Mouse (Mus musculus) stomach, embryonic 16.5 days (tissue): ENCODE measurements around the gene Fads6. TPM values are rescaled to one million over a fixed set of nuclear protein-coding genes. Genes with fewer than 3 reads are reported as not detected.

Experiments used
- ATAC-seq: fragments of 200-750 bp; cut with Nextera tagmentation; 2 replicates; pipeline ENCODE4 v1.8.0; 2017; ENCODE audit warnings: moderate number of reproducible peaks, moderate TSS enrichment; ENCODE audit not compliant: insufficient read depth, low FRiP score
- H3K27ac ChIP-seq: fragments of 300-500 bp; sonication (generic); 2 replicates; pipeline ENCODE4 v1.5.1; 2014; ENCODE audit warnings: low read length
- H3K27me3 ChIP-seq: fragments of 300-500 bp; sonication (generic); 2 replicates; pipeline ENCODE4 v1.6.1; 2014; ENCODE audit warnings: low read length, control low read depth, mixed read lengths; ENCODE audit not compliant: control insufficient read depth, insufficient read depth
- H3K36me3 ChIP-seq: fragments of 300-500 bp; sonication (generic); 2 replicates; pipeline ENCODE4 v1.6.1; 2014; ENCODE audit warnings: low read length; ENCODE audit not compliant: control insufficient read depth, insufficient read depth
- H3K4me1 ChIP-seq: fragments of 300-500 bp; sonication (generic); 2 replicates; pipeline ENCODE4 v1.6.1; 2014; ENCODE audit warnings: low read length, control low read depth, mixed read lengths; ENCODE audit not compliant: control insufficient read depth, insufficient read depth
- H3K4me2 ChIP-seq: fragments of 300-500 bp; sonication (generic); 2 replicates; pipeline ENCODE4 v1.6.1; 2014; ENCODE audit warnings: low read depth, low read length, mixed read lengths
- H3K4me3 ChIP-seq: fragments of 300-500 bp; sonication (generic); replicated peaks from 2 replicates; pipeline ENCODE4 v1.5.1; 2014; ENCODE audit warnings: mild to moderate bottlenecking, low read length
- H3K9ac ChIP-seq: fragments of 300-500 bp; sonication (generic); 2 replicates; pipeline ENCODE4 v1.6.1; 2014; ENCODE audit warnings: low read length
- H3K9me3 ChIP-seq: fragments of 300-500 bp; sonication (generic); replicated peaks from 2 replicates; pipeline ENCODE4 v1.6.1; 2016; ENCODE audit warnings: low read length, control low read depth; ENCODE audit not compliant: control insufficient read depth
- WGBS: fragments of 180-500 bp; shearing (Covaris S2); extraction: QIAGEN DNeasy Blood & Tissue Kit; methylation state at CpG from one replicate; pipeline ENCODE4 v1.1.7; 2014; 5-methylcytosine and 5-hydroxymethylcytosine counted together
- microRNA-seq: library from miRNA; unstranded; fragments of <30 nt; microRNA quantifications from one replicate; pipeline ENCODE4, GENCODE M21; 2016
- polyA plus RNA-seq: library from polyadenylated mRNA; unstranded; fragments of >200 nt; fragmentation: Nextera tagmentation; extraction: Ambion mirVana; gene quantifications from 2 replicates; pipeline ENCODE4 v1.2.1, GENCODE M21; 2015

The Fads6 gene
- polyA plus RNA-seq, 1 experiment from 2014 or later, result 1.6 TPM

DNA sequence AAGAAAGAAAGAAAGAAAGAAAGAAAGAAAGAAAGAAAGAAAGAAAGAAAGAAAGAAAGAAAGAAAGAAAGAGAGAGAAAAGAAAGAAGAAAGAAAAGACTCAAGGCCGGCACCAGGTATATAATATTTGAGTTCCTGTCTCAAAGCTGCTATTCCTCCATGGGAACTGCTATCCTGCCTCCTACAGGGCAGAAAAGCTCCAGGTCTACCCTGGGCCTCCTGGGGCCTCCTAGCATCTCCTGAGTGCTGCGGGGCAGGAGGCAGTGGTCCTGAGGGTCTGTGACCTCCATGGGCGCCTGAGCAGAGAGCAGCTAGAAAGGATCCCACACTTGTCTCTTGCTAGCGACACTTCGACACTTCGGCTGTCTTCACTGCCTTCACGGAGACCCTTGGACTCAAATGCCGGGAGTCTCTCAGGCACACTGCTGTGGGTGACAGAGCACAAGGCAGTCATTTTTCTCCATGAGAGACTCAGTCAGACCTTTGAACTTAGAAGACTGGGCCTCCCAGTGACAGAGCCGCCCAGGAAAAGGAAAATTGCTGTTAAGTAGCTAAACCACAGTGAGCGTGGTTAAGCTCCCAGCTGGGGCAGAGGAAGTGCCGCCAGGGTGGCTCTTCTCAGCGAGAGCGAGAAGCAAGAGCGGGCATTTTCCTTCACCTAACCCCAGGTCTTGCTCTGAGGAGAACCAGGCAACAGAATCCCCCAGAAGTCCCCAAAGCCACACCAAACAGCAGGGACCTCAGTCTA, 66.1 kb downstream of the Fads6 start:
- Histone ChIP-seq H3K27ac (peak overlapping the region; percentile 81), H3K9me3 (no peaks in the 10 kb centered on the region), H3K27me3 (no peaks in the 10 kb centered on the region), H3K36me3 (no peaks in the 10 kb centered on the region), H3K9ac (peak overlapping the region; percentile 18; the same call in 1 of the 2 replicates), H3K4me2 (no peak overlapping the region; the same call in 1 of the 2 replicates), H3K4me3 (no peak overlapping the region), H3K4me1 (peaks cover 17% of the 10 kb centered on the region)
- WGBS, result 44% methylated on average over 14 of the region's 14 CpGs
- no peak for ATAC-seq

Small RNA genes within 50 kb of the gene (microRNA-seq; reads per million reads assigned to microRNA genes)
- gene Gm25837, result not detected

Other genes with a start within 250 kb of the Fads6 start
- gene Cd300ld3, start 249.3 kb downstream of the Fads6 start, polyA plus RNA-seq, result not detected in 2 replicates
- gene Cd300e, start 235.5 kb downstream of the Fads6 start, polyA plus RNA-seq, result 0.26 TPM in 1 of 2 replicates, not detected in the other
- 2.2 and 2.3 TPM in 2 replicates for gene Rab37, start 206.2 kb downstream of the Fads6 start, polyA plus RNA-seq
- 2.0 and 3.4 TPM in 2 replicates for gene Cd300lf, start 163.7 kb downstream of the Fads6 start, polyA plus RNA-seq
- 136 and 138 TPM in 2 replicates for gene Slc9a3r1, start 134.3 kb downstream of the Fads6 start, polyA plus RNA-seq
- gene Tmem104, start 110.2 kb downstream of the Fads6 start, polyA plus RNA-seq, result 8.3 and 9.7 TPM in 2 replicates
- gene Nat9, start 109.8 kb downstream of the Fads6 start, polyA plus RNA-seq, result 21.8 and 23.4 TPM in 2 replicates
- not detected in 2 replicates for gene Grin2c, start 30.4 kb downstream of the Fads6 start, polyA plus RNA-seq
- 15.4 and 15.9 TPM in 2 replicates for gene Fdxr, start 20.6 kb downstream of the Fads6 start, polyA plus RNA-seq
- 1.9 and 2.5 TPM in 2 replicates for gene Otop2, start 9.5 kb upstream of the Fads6 start, polyA plus RNA-seq
- gene Ush1g, start 24.4 kb upstream of the Fads6 start, polyA plus RNA-seq, result 0.62 and 0.76 TPM in 2 replicates
- gene Otop3, start 37.1 kb upstream of the Fads6 start, polyA plus RNA-seq, result 4.6 and 8.4 TPM in 2 replicates
- gene Hid1, start 70.1 kb upstream of the Fads6 start, polyA plus RNA-seq, result 44.0 and 46.2 TPM in 2 replicates
- 6.1 and 6.6 TPM in 2 replicates for gene Cdr2l, start 84.3 kb upstream of the Fads6 start, polyA plus RNA-seq
- gene Mrpl58, start 106.1 kb upstream of the Fads6 start, polyA plus RNA-seq, result 160 and 162 TPM in 2 replicates
- gene Atp5h, start 122.3 kb upstream of the Fads6 start, polyA plus RNA-seq, result 746 and 843 TPM in 2 replicates
- gene Kctd2, start 122.5 kb upstream of the Fads6 start, polyA plus RNA-seq, result 3.2 and 3.6 TPM in 2 replicates
- gene Trim80, start 142.9 kb upstream of the Fads6 start, polyA plus RNA-seq, result 0.22 and 0.26 TPM in 2 replicates
- 2.8 and 3.7 TPM in 2 replicates for gene Slc16a5, start 164.8 kb upstream of the Fads6 start, polyA plus RNA-seq
- 7.9 and 8.0 TPM in 2 replicates for gene Armc7, start 178.0 kb upstream of the Fads6 start, polyA plus RNA-seq
- gene Nt5c, start 194.2 kb upstream of the Fads6 start, polyA plus RNA-seq, result 112 and 113 TPM in 2 replicates
- 454 and 457 TPM in 2 replicates for gene Jpt1, start 216.7 kb upstream of the Fads6 start, polyA plus RNA-seq
- 687 and 737 TPM in 2 replicates for gene Sumo2, start 238.6 kb upstream of the Fads6 start, polyA plus RNA-seq